Mouse (Mus musculus) olfactory bulb, adult 2 months (tissue): ENCODE data around the gene Tmem159. TPM values are rescaled to one million over a fixed set of nuclear protein-coding genes. Genes with fewer than 3 reads are reported as not detected.

Experiments used
- H3K27ac ChIP-seq: fragments of 200-500 bp; 2 replicates; pipeline ENCODE4 v1.5.1; 2012; ENCODE audit warnings: low read depth, low read length; ENCODE audit not compliant: insufficient read depth
- H3K4me1 ChIP-seq: fragments of 200-500 bp; 2 replicates; pipeline ENCODE4 v1.6.1; 2012; ENCODE audit warnings: low read length; ENCODE audit not compliant: control insufficient read depth, insufficient read depth
- H3K4me3 ChIP-seq: fragments of 200-500 bp; 2 replicates; pipeline ENCODE4 v1.5.1; 2012; ENCODE audit warnings: mild to moderate bottlenecking, low read depth, low read length, moderate library complexity; ENCODE audit not compliant: insufficient read depth
- CTCF ChIP-seq: fragments of 200-500 bp; IDR thresholded peaks from 2 replicates; pipeline ENCODE4 v1.5.1; 2012; ENCODE audit warnings: low read depth, mild to moderate bottlenecking, low read length, moderate library complexity; ENCODE audit not compliant: insufficient read depth
- POLR2A ChIP-seq: fragments of 200-500 bp; IDR thresholded peaks from 2 replicates; pipeline ENCODE4 v1.6.1; 2012; ENCODE audit warnings: mild to moderate bottlenecking, low read depth, low read length, moderate library complexity; ENCODE audit not compliant: insufficient read depth
- WGBS: fragments of 180-500 bp; shearing (Covaris S2); methylation state at CpG from one replicate; pipeline ENCODE4 v1.1.7; 2018; 5-methylcytosine and 5-hydroxymethylcytosine counted together
- polyA plus RNA-seq: library from polyadenylated mRNA; stranded (reverse); fragments of >200 nt; gene quantifications from 2 replicates; pipeline ENCODE4 v1.2.4, GENCODE M21; 2012; ENCODE audit warnings: low replicate concordance; ENCODE audit not compliant: missing spikeins, insufficient read depth, insufficient read length

Gene Tmem159
- not detected in 2 replicates for polyA plus RNA-seq

DNA sequence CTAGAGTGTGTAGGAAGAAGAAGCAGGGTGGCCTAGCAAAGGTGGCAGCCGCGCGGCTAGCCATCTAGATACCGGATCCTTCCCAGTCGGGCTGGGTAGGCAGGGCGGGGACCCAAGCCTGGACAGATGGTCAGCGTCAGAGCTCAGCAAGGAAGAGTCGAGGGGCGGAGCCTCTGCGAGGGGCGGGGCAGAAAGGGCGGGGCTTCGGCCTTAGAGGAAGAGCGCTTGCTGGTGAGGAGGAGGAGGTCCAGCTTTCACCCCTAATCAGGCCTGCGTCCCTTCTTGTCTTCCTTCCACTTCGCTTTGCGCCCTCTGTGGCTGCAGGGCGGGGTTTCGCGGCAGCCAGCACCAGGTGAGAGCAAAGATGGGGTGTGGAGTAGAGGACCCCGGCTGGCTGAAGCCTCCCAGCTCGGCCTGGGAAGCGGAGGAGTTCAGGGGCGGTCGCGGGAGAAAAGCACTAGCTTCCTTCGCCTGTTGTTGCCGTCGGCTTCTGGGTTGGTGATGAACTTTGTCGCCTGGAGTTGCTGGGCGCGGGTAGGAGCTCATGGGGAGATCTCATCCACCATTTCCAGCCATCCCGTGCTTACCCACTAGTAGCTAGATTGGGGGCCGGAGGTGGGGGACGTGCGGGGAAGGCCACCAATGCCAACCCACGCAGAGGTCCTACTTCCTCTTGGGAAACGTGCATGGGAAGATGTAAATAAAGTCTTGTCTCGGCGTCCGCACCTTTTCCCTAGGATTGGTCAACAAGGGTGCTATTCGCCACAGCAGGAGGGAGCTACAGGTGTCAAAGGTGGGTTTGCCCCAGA lies at the start of gene Tmem159:
Gene Tmem159 (plus strand): TSS at position 190 of the 809 bp plus-strand sequence.
- peaks cover 14% of the 10 kb centered on the region for H3K4me1 ChIP-seq
- no peak for TF ChIP-seq POLR2A
- no peak for TF ChIP-seq CTCF
- peak within 1 kb of the TSS; percentile 54 for H3K4me3 ChIP-seq
- H3K27ac ChIP-seq, result no peak within 1 kb of the TSS
- WGBS, result 3% methylated on average over 42 of the region's 42 CpGs

DNA sequence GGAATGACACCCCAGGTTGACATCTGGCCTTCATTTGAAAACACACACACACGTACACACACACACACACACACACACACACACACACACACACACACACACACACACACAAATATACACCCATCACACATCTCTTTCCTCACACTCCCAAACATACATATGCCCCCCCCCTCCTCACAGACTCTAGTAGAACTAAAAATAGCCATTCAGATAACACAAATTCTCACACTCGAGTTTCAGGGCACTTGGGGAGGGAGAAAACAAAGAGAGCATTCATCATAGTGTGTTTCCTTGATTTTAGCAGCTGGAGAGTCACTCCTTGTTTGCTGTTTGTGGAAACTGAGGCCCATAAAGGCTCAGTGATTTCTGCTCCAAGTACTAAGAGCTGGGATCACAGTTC lies 48.1 kb upstream of the Tmem159 start:
- Histone ChIP-seq H3K27ac (no peak overlapping the region), H3K4me1 (no peaks in the 10 kb centered on the region), H3K4me3 (no peak overlapping the region)
- WGBS, result 48% methylated on average over 2 of the region's 2 CpGs
- TF ChIP-seq POLR2A, result no peak
- TF ChIP-seq CTCF, result no peak

DNA sequence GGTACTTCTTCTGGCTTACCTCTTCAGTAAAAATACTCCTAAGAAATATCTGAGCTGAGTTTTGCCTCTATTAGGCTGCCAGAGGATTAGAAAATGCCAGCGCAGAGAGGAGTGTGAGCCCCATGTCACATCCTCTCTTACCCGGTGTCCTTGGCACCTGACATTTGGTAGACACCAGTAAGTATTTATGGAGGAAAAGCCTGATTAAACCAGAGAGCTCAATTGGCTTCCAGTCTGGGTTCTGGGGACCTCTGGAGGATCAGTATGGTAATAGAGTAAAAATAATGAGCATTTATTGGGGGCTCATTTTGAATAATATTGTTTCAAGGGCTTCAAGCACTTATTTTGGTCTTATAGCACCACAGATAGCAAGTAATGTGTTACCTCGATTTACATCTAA lies 46.7 kb upstream of the Tmem159 start:
- Histone ChIP-seq H3K4me3 (no peak overlapping the region), H3K4me1 (no peaks in the 10 kb centered on the region), H3K27ac (no peak overlapping the region)
- TF ChIP-seq CTCF, result no peak
- no peak for TF ChIP-seq POLR2A
- WGBS, result 84% methylated on average over 3 of the region's 3 CpGs

DNA sequence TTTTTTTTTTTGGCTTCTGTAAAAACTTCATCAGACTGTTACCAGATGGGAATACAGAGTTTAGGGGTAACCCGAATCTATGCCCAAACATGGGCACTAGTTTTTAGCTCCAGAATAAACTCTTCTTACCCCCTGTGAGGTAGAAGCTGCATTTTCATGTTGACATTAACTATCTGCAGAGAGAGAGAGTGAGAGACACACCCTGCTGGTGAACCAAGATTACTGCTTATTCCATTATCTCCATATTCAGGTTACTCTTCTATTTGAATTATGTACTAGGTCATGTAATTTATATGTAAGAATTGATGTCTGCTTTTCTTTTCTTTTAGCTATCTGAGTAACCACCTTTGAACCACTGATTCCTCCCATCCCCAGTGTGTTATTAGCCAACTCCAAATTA lies 38.1 kb upstream of the Tmem159 start:
- 93% methylated on average over 1 of the region's 1 CpGs for WGBS
- H3K4me3 ChIP-seq, result no peak overlapping the region
- TF ChIP-seq CTCF (no peak), POLR2A (no peak)
- peaks cover 5% of the 10 kb centered on the region; the same call in 1 of the 2 replicates for H3K4me1 ChIP-seq
- no peak overlapping the region for H3K27ac ChIP-seq

DNA sequence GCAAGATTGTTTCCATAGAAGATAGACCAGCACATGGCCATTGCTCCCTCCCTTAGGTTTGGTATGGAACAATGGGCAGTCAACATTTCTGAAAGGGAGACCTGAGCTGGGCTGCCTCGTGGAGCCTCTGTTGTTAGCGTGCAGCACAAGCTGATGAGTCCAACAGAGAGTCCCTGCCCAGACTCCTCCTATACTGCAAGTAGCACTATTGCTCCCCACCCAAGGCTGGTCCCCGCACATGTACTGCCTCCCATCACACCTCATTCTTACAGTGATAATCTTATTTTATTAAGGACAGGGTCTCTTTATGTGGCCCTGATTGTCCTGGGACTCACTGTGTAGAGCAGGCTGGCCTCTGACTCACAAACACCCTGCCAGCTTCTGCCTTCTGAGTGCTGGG lies 34.0 kb upstream of the Tmem159 start:
- no peak overlapping the region for H3K27ac ChIP-seq
- H3K4me1 ChIP-seq, result peaks cover 7% of the 10 kb centered on the region; the same call in 1 of the 2 replicates
- TF ChIP-seq CTCF, result no peak
- TF ChIP-seq POLR2A, result no peak
- 79% methylated on average over 3 of the region's 3 CpGs for whole genome bisulfite sequencing
- H3K4me3 ChIP-seq, result no peak overlapping the region

DNA sequence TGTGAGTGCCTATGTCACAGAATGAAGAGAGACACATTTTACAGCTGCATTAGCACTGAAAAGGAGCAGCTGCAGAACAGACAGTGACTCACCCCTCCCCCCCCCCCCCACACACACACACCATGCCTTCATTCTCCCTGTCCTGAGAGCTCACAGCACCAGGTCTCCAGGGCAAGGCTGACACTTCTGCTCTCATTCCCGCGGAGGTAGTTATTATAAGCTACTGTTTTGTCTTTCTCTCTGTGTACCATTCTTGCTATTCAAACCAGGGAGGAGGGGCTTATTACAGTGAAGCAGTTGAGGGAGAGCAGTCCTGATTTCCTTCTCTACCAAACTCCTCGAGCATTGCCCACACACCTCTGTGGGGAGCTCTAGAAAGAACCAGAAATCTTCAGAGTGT lies 33.0 kb upstream of the Tmem159 start:
- TF ChIP-seq POLR2A, result no peak
- TF ChIP-seq CTCF, result no peak
- Histone ChIP-seq H3K27ac (no peak overlapping the region), H3K4me3 (no peak overlapping the region), H3K4me1 (peaks cover 7% of the 10 kb centered on the region; the same call in 1 of the 2 replicates)
- 2% methylated on average over 3 of the region's 3 CpGs for WGBS

DNA sequence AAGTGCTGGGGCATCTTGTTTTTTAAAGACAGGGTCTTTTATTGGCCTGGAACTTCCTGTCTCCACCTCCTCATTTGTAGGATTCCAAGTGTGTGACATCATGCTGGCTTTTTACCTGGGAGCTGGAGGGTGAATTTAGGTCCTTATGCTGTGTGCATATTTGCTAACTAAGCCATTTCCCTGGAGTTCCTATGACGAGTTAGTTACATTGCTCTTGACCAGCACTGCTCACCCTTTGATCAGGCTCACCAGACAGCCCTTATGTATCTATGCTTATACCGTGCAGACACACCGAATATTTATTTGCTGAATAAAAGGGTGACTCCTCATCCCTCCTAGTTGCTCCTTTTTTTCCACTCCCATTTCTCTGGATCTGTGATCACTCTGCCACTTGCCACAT lies 22.0 kb upstream of the Tmem159 start:
- WGBS, result 58% methylated on average over 3 of the region's 3 CpGs
- TF ChIP-seq POLR2A, result no peak
- no peak for TF ChIP-seq CTCF
- no peak overlapping the region for H3K27ac ChIP-seq
- H3K4me3 ChIP-seq, result no peak overlapping the region
- no peaks in the 10 kb centered on the region for H3K4me1 ChIP-seq

DNA sequence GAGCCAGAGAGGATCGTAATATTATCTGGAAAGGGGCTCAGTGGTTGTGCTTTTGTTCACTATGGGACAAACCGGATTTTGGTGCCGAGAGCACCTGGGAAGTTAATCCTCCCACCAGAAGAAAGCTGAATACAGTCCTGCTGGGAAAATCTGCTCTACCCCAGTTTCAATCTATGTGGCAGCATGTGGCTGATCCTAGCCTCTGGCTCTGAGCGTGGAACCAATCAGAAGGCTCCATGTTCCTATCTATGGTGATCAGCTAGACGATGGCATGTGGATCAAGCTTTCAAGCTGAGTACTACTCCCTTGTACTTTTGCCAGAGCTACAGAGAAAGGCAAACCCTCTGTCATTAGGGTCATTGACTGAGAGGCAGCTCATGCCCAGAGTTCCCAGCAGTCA lies 9.1 kb upstream of the Tmem159 start:
- Histone ChIP-seq H3K27ac (no peak overlapping the region), H3K4me3 (no peak overlapping the region), H3K4me1 (no peaks in the 10 kb centered on the region; the same call in 1 of the 2 replicates)
- TF ChIP-seq POLR2A (no peak), CTCF (no peak)
- 24% methylated on average over 5 of the region's 5 CpGs for WGBS

DNA sequence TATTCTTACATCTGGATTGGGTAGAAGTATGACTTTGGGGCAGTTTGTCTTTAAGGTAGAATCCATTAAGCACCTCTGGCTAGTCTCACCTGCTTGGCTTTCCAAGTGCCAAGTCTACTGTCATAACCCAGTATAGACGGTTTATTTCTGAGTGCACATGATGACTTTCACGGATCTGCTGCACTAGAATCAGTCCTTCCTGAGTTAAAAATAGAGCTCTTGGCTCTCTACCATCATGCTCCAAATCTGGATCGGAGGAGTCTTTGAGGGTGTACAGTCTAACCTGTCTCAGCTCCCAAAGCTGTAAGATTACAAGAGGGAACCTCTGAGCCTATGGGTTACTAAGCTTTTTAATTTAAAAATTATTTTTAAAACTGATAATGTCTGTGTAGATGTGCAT lies 7.9 kb upstream of the Tmem159 start:
- TF ChIP-seq CTCF (no peak), POLR2A (no peak)
- no peaks in the 10 kb centered on the region; the same call in 1 of the 2 replicates for H3K4me1 ChIP-seq
- no peak overlapping the region for H3K27ac ChIP-seq
- no peak overlapping the region for H3K4me3 ChIP-seq
- 62% methylated on average over 3 of the region's 3 CpGs for WGBS
